Mouse (Mus musculus): ENCODE data around the gene Snx15. TPM values are rescaled to one million over a fixed set of nuclear protein-coding genes. Genes with fewer than 3 reads are reported as not detected.
A peak's percentile ranks its signal among the peaks of the same experiment; 100 is the strongest.
"Not testable (repeated sequence)": the region's sequence is repeated elsewhere in the genome, so short reads cannot be mapped to it uniquely, and the experiment has no call there.

Snx15 gene
- polyA plus RNA-seq, 1 experiment from 2014 or later, result 31.9 TPM

GRCm38 (mm10) chr19:6141394-6141749 is 13.3 kb upstream of the Snx15 start, which contains the start of gene Arl2:
Gene Arl2, minus strand, starts transcription at chr19:6141548.
- H3K4me1 ChIP-seq (ENCODE audit: control insufficient read depth, insufficient read depth, low read length), result peaks cover 12% of the 10 kb centered on the region
- peak within 1 kb of the TSS; percentile 71 for H3K4me3 ChIP-seq (replicated peaks; ENCODE audit: low read length)
- peak within 1 kb of the TSS; percentile 94 for H3K27ac ChIP-seq (ENCODE audit: low read length)
- WGBS, result under 1% methylated on average over 15 of the region's 15 CpGs
- H3K9ac ChIP-seq (ENCODE audit: low read length), result peak within 1 kb of the TSS; percentile 86
- peak; percentile 66 for ATAC-seq (ENCODE audit: insufficient read depth, low FRiP score)
- H3K4me2 ChIP-seq (ENCODE audit: low read depth, low read length), result peak within 1 kb of the TSS; percentile 70
- H3K9me3 ChIP-seq (replicated peaks; ENCODE audit: control insufficient read depth, low read length), result 0 out of 2 replicates have a peak, but pooled peaks cover 4% of the 10 kb centered on the region
- peaks cover 6% of the 10 kb centered on the region; the same call in 1 of the 2 replicates for H3K36me3 ChIP-seq (ENCODE audit: control insufficient read depth, insufficient read depth, low read length)
- no peaks in the 10 kb centered on the region for H3K27me3 ChIP-seq (ENCODE audit: control insufficient read depth, insufficient read depth, low read length)

GRCm38 (mm10) chr19:6140678-6141393 is 12.7 kb upstream of the Snx15 start, which contains the start of gene Batf2:
Gene Batf2, plus strand, starts transcription at chr19:6140983.
- peak within 1 kb of the TSS; percentile 70 for H3K4me2 ChIP-seq (ENCODE audit: low read depth, low read length)
- peak within 1 kb of the TSS; percentile 71 for H3K4me3 ChIP-seq (replicated peaks; ENCODE audit: low read length)
- 0 out of 2 replicates have a peak, but pooled peaks cover 4% of the 10 kb centered on the region for H3K9me3 ChIP-seq (replicated peaks; ENCODE audit: control insufficient read depth, low read length)
- peak within 1 kb of the TSS; percentile 86 for H3K9ac ChIP-seq (ENCODE audit: low read length)
- under 1% methylated on average over 62 of the region's 68 CpGs for WGBS
- H3K4me1 ChIP-seq (ENCODE audit: control insufficient read depth, insufficient read depth, low read length), result peaks cover 12% of the 10 kb centered on the region
- H3K27ac ChIP-seq (ENCODE audit: low read length), result peak within 1 kb of the TSS; percentile 94
- peak; percentile 95 for ATAC-seq (ENCODE audit: insufficient read depth, low FRiP score)
- H3K36me3 ChIP-seq (ENCODE audit: control insufficient read depth, insufficient read depth, low read length), result peaks cover 7% of the 10 kb centered on the region; the same call in 1 of the 2 replicates
- H3K27me3 ChIP-seq (ENCODE audit: control insufficient read depth, insufficient read depth, low read length), result no peaks in the 10 kb centered on the region

- Histone ChIP-seq H3K4me2 (ENCODE audit: low read depth, low read length) (peak overlapping the region; percentile 70), H3K9ac (ENCODE audit: low read length) (peak overlapping the region; percentile 86), H3K4me1 (ENCODE audit: control insufficient read depth, insufficient read depth, low read length) (peaks cover 12% of the 10 kb centered on the region), H3K9me3 (replicated peaks; ENCODE audit: control insufficient read depth, low read length) (0 out of 2 replicates have a peak, but pooled peaks cover 4% of the 10 kb centered on the region), H3K27ac (ENCODE audit: low read length) (peak overlapping the region; percentile 94), H3K4me3 (replicated peaks; ENCODE audit: low read length) (peak overlapping the region; percentile 71), H3K27me3 (ENCODE audit: control insufficient read depth, insufficient read depth, low read length) (no peaks in the 10 kb centered on the region), H3K36me3 (ENCODE audit: control insufficient read depth, insufficient read depth, low read length) (peaks cover 7% of the 10 kb centered on the region; the same call in 1 of the 2 replicates)
- WGBS, result 3% methylated on average over 16 of the region's 16 CpGs
- no peak; the same call in 1 of the 2 replicates for ATAC-seq (ENCODE audit: insufficient read depth, low FRiP score)
Measured at GRCm38 (mm10) chr19:6140374-6140677, 12.2 kb upstream of the Snx15 start.

DNA sequence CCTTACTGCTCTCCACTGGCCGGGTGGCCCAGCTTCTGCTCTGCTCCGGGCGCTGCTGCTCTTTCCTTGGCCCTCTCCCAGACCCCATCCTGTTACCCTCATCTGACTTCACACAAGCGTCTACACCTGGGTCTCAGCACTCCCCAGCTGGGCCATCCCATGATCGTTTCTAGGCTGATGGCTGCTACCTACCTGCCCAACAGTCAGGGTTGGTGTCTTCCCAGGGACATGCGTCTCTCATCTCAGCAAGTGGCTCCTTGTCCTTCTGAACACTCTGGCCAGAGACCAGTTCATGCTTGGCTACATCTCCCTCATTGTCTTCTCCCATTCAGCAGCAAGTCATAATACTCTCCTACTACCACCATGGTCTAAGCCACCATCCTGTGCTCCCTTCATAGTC is 11.6 kb upstream of the Snx15 start:
- Histone ChIP-seq H3K4me2 (ENCODE audit: low read depth, low read length) (peak overlapping the region; percentile 70), H3K9me3 (replicated peaks; ENCODE audit: control insufficient read depth, low read length) (0 out of 2 replicates have a peak, but pooled peaks cover 4% of the 10 kb centered on the region), H3K4me3 (replicated peaks; ENCODE audit: low read length) (peak overlapping the region; percentile 71), H3K9ac (ENCODE audit: low read length) (peak overlapping the region; percentile 86; the same call in 1 of the 2 replicates), H3K27ac (ENCODE audit: low read length) (no peak overlapping the region), H3K27me3 (ENCODE audit: control insufficient read depth, insufficient read depth, low read length) (no peaks in the 10 kb centered on the region), H3K36me3 (ENCODE audit: control insufficient read depth, insufficient read depth, low read length) (peaks cover 8% of the 10 kb centered on the region; the same call in 1 of the 2 replicates), H3K4me1 (ENCODE audit: control insufficient read depth, insufficient read depth, low read length) (peaks cover 12% of the 10 kb centered on the region)
- WGBS, result 90% methylated on average over 6 of the region's 6 CpGs
- no peak for ATAC-seq (ENCODE audit: insufficient read depth, low FRiP score)

DNA sequence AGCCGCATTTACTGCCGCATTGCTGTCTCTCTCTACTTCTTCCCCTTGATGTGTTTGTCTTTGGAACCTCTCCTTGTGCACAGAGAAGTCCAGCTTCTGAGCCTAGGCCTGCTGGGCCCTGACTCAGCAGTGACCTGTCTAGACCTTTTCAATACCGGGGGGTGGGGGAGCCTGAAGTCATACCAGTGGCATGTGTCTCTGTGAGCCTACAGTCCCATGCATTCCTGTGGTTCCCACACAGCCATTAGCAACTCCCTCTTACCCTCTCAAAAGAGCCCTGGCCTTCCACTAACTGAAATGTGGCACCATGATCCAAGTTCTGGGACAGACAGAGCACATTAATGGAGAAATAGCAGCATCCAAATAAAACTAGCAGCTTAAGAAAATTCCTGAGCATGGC is 8.3 kb upstream of the Snx15 start:
- no peak for ATAC-seq (ENCODE audit: insufficient read depth, low FRiP score)
- Histone ChIP-seq H3K4me1 (ENCODE audit: control insufficient read depth, insufficient read depth, low read length) (peaks cover 7% of the 10 kb centered on the region), H3K9ac (ENCODE audit: low read length) (0 out of 2 replicates have a peak overlapping the region, but pooled peaks have one; percentile 43), H3K36me3 (ENCODE audit: control insufficient read depth, insufficient read depth, low read length) (peaks cover 11% of the 10 kb centered on the region; the same call in 1 of the 2 replicates), H3K4me2 (ENCODE audit: low read depth, low read length) (no peak overlapping the region), H3K27ac (ENCODE audit: low read length) (no peak overlapping the region), H3K9me3 (replicated peaks; ENCODE audit: control insufficient read depth, low read length) (no peaks in the 10 kb centered on the region), H3K4me3 (replicated peaks; ENCODE audit: low read length) (no peak overlapping the region), H3K27me3 (ENCODE audit: control insufficient read depth, insufficient read depth, low read length) (no peaks in the 10 kb centered on the region)
- WGBS, result 84% methylated on average over 3 of the region's 3 CpGs

- WGBS, result 47% methylated on average over 1 of the region's 1 CpGs
- H3K36me3 ChIP-seq (ENCODE audit: control insufficient read depth, insufficient read depth, low read length), result peaks cover 11% of the 10 kb centered on the region; the same call in 1 of the 2 replicates
- not testable (repeated sequence) for H3K4me1 ChIP-seq (ENCODE audit: control insufficient read depth, insufficient read depth, low read length); H3K27me3 ChIP-seq (ENCODE audit: control insufficient read depth, insufficient read depth, low read length); H3K4me3 ChIP-seq (replicated peaks; ENCODE audit: low read length); H3K4me2 ChIP-seq (ENCODE audit: low read depth, low read length); H3K27ac ChIP-seq (ENCODE audit: low read length); ATAC-seq (ENCODE audit: insufficient read depth, low FRiP score); H3K9ac ChIP-seq (ENCODE audit: low read length); H3K9me3 ChIP-seq (replicated peaks; ENCODE audit: control insufficient read depth, low read length)
Measured at GRCm38 (mm10) chr19:6133197-6133596, 5.1 kb upstream of the Snx15 start.

- ATAC-seq (ENCODE audit: insufficient read depth, low FRiP score), result no peak
- Histone ChIP-seq H3K4me2 (ENCODE audit: low read depth, low read length) (no peak overlapping the region), H3K27me3 (ENCODE audit: control insufficient read depth, insufficient read depth, low read length) (no peaks in the 10 kb centered on the region), H3K4me3 (replicated peaks; ENCODE audit: low read length) (no peak overlapping the region), H3K9ac (ENCODE audit: low read length) (no peak overlapping the region), H3K4me1 (ENCODE audit: control insufficient read depth, insufficient read depth, low read length) (0 out of 2 replicates have a peak, but pooled peaks cover 2% of the 10 kb centered on the region), H3K27ac (ENCODE audit: low read length) (no peak overlapping the region), H3K9me3 (replicated peaks; ENCODE audit: control insufficient read depth, low read length) (no peaks in the 10 kb centered on the region), H3K36me3 (ENCODE audit: control insufficient read depth, insufficient read depth, low read length) (peaks cover 11% of the 10 kb centered on the region; the same call in 1 of the 2 replicates)
- WGBS, result 84% methylated on average over 7 of the region's 7 CpGs
Measured at GRCm38 (mm10) chr19:6132171-6132827, 4.2 kb upstream of the Snx15 start.

- not testable (repeated sequence) for H3K4me1 ChIP-seq (ENCODE audit: control insufficient read depth, insufficient read depth, low read length); H3K9me3 ChIP-seq (replicated peaks; ENCODE audit: control insufficient read depth, low read length); H3K4me3 ChIP-seq (replicated peaks; ENCODE audit: low read length); H3K9ac ChIP-seq (ENCODE audit: low read length); H3K4me2 ChIP-seq (ENCODE audit: low read depth, low read length); H3K36me3 ChIP-seq (ENCODE audit: control insufficient read depth, insufficient read depth, low read length); H3K27me3 ChIP-seq (ENCODE audit: control insufficient read depth, insufficient read depth, low read length); ATAC-seq (ENCODE audit: insufficient read depth, low FRiP score)
- H3K27ac ChIP-seq (ENCODE audit: low read length), result peak overlapping the region; percentile 21; the same call in 1 of the 2 replicates
- 68% methylated on average over 7 of the region's 7 CpGs for WGBS
Measured at GRCm38 (mm10) chr19:6130414-6131128, 2.5 kb upstream of the Snx15 start.

Data from stomach, embryonic 16.5 days (tissue).